Mouse (Mus musculus) MEL (cell line): ENCODE results near the gene Eif2ak4. TPM values are rescaled to one million over a fixed set of nuclear protein-coding genes. Genes with fewer than 3 reads are reported as not detected.
A peak's percentile ranks its signal among the peaks of the same experiment; 100 is the strongest.

Experiments used
- DNase-seq: peaks from one replicate; pipeline ENCODE4 v3.0.0; 2011; ENCODE audit warnings: low read depth, low spot score
- H3K27ac ChIP-seq: 2 replicates; pipeline ENCODE4 v1.5.1; 2012; ENCODE audit warnings: low read depth, mild to moderate bottlenecking, control low read depth, low read length, moderate library complexity; ENCODE audit not compliant: control insufficient read depth
- H3K27me3 ChIP-seq, 2 experiments: fragments of 150-350 bp in 1 of 2; sonication (generic) in 1 of 2; 2 replicates each; pipeline ENCODE4 v1.6.1; 2012; ENCODE audit warnings: low read length in 2 of 2, mild to moderate bottlenecking in 2 of 2, improper control_type of control experiment in 1 of 2, moderate library complexity in 1 of 2; ENCODE audit not compliant: insufficient read depth in 2 of 2, control insufficient read depth in 1 of 2
- H3K36me3 ChIP-seq, 2 experiments: 2 replicates each; pipeline ENCODE4 v1.6.1; 2012 to 2014; ENCODE audit warnings: low read length in 2 of 2, improper control_type of control experiment in 1 of 2, inconsistent platforms in 1 of 2, mild to moderate bottlenecking in 1 of 2; ENCODE audit not compliant: insufficient read depth in 2 of 2, control insufficient read depth in 1 of 2
- H3K4me1 ChIP-seq, 2 experiments: fragments of 150-350 bp in 1 of 2; sonication (generic) in 1 of 2; 2 replicates each; pipeline ENCODE4 v1.6.1; 2012; ENCODE audit warnings: low read length in 2 of 2, improper control_type of control experiment in 1 of 2, mild to moderate bottlenecking in 1 of 2; ENCODE audit not compliant: insufficient read depth in 2 of 2, control insufficient read depth in 1 of 2
- H3K4me3 ChIP-seq, 2 experiments: fragments of 150-350 bp in 1 of 2; sonication (generic) in 1 of 2; 2 replicates each; pipeline ENCODE4 v1.5.1; 2012; ENCODE audit warnings: low read depth in 2 of 2, low read length in 2 of 2, mild to moderate bottlenecking in 2 of 2, moderate library complexity in 2 of 2, control low read depth in 1 of 2, improper control_type of control experiment in 1 of 2; ENCODE audit not compliant: control insufficient read depth in 1 of 2, insufficient read depth in 1 of 2
- H3K79me2 ChIP-seq: 2 replicates; pipeline ENCODE4 v1.6.1; 2012; ENCODE audit warnings: mild to moderate bottlenecking, low read length, moderate library complexity; ENCODE audit not compliant: control insufficient read depth, poor library complexity, insufficient read depth
- H3K9ac ChIP-seq: 2 replicates; pipeline ENCODE4 v1.6.1; 2012; ENCODE audit warnings: low read depth, mild to moderate bottlenecking, control low read depth, low read length, moderate library complexity; ENCODE audit not compliant: control insufficient read depth, poor library complexity, severe bottlenecking
- H3K9me3 ChIP-seq: fragments of 150-350 bp; sonication (generic); replicated peaks from 2 replicates; pipeline ENCODE4 v1.6.1; 2012; ENCODE audit warnings: mild to moderate bottlenecking, low read length, improper control_type of control experiment, moderate library complexity; ENCODE audit not compliant: insufficient read depth
- BHLHE40 ChIP-seq: IDR thresholded peaks from 2 replicates; pipeline ENCODE4 v1.6.1; 2012; ENCODE audit warnings: low read depth, mild to moderate bottlenecking, inconsistent platforms, low read length, improper control_type of control experiment, borderline replicate concordance
- CHD1 ChIP-seq: IDR thresholded peaks from 2 replicates; pipeline ENCODE4 v1.6.1; 2012; ENCODE audit warnings: low read depth, mild to moderate bottlenecking, inconsistent platforms, low read length, improper control_type of control experiment
- CTCF ChIP-seq, 3 experiments: IDR thresholded peaks in 2 of 3; conservative IDR thresholded peaks in 1 of 3; 2 replicates each; pipeline ENCODE4 v1.5.1; 2011 to 2012; ENCODE audit warnings: low read length in 3 of 3, low read depth in 2 of 3, mild to moderate bottlenecking in 2 of 3, improper control_type of control experiment in 1 of 3, inconsistent platforms in 1 of 3, mixed read lengths in 1 of 3, moderate library complexity in 1 of 3; ENCODE audit not compliant: control insufficient read depth in 1 of 3, insufficient read depth in 1 of 3, poor library complexity in 1 of 3, severe bottlenecking in 1 of 3
- EP300 ChIP-seq, 2 experiments: IDR thresholded peaks; 2 replicates each; pipeline ENCODE4 v1.6.1; 2011; ENCODE audit warnings: improper control_type of control experiment in 2 of 2, low read length in 2 of 2, low read depth in 1 of 2, mild to moderate bottlenecking in 1 of 2
- ETS1 ChIP-seq: IDR thresholded peaks from 2 replicates; pipeline ENCODE4 v1.6.1; 2012; ENCODE audit warnings: low read depth, mild to moderate bottlenecking, inconsistent platforms, low read length, improper control_type of control experiment, moderate library complexity
- GABPA ChIP-seq: IDR thresholded peaks from 2 replicates; pipeline ENCODE4 v1.6.1; 2012; ENCODE audit warnings: low read depth, mild to moderate bottlenecking, inconsistent platforms, low read length, improper control_type of control experiment, moderate library complexity
- HCFC1 ChIP-seq: IDR thresholded peaks from 2 replicates; pipeline ENCODE4 v1.6.1; 2012; ENCODE audit warnings: low read depth, mild to moderate bottlenecking, inconsistent platforms, low read length, improper control_type of control experiment, moderate library complexity
- KAT2A ChIP-seq: conservative IDR thresholded peaks from 2 replicates; pipeline ENCODE4 v1.6.1; 2012; ENCODE audit warnings: low read depth, low read length, improper control_type of control experiment, inconsistent platforms
- MAFK ChIP-seq: IDR thresholded peaks from 2 replicates; pipeline ENCODE4 v1.6.1; 2011; ENCODE audit warnings: low read depth, mild to moderate bottlenecking, low read length, improper control_type of control experiment, borderline replicate concordance
- MAX ChIP-seq: IDR thresholded peaks from 2 replicates; pipeline ENCODE4 v1.6.1; 2011; ENCODE audit warnings: low read length, improper control_type of control experiment
- MAZ ChIP-seq: IDR thresholded peaks from 2 replicates; pipeline ENCODE4 v1.6.1; 2012; ENCODE audit warnings: low read depth, mild to moderate bottlenecking, inconsistent platforms, low read length, improper control_type of control experiment
- MEF2A ChIP-seq: IDR thresholded peaks from 2 replicates; pipeline ENCODE4 v1.6.1; 2014; ENCODE audit warnings: low read depth, mild to moderate bottlenecking, inconsistent platforms, low read length, improper control_type of control experiment; ENCODE audit not compliant: poor library complexity, insufficient replicate concordance, severe bottlenecking; ENCODE audit errors: extremely low read depth
- MYB ChIP-seq: IDR thresholded peaks from 2 replicates; pipeline ENCODE4 v1.6.1; 2011; ENCODE audit warnings: mild to moderate bottlenecking, low read depth, low read length, improper control_type of control experiment
- NELFE ChIP-seq: IDR thresholded peaks from 2 replicates; pipeline ENCODE4 v1.6.1; 2011; ENCODE audit warnings: low read depth, low read length, improper control_type of control experiment
- POLR2A ChIP-seq, 2 experiments: IDR thresholded peaks; 2 replicates each; pipeline ENCODE4 v1.6.1; 2011 to 2012; ENCODE audit warnings: low read length in 2 of 2, mild to moderate bottlenecking in 2 of 2, control low read depth in 1 of 2, improper control_type of control experiment in 1 of 2, low read depth in 1 of 2, moderate library complexity in 1 of 2; ENCODE audit not compliant: control insufficient read depth in 1 of 2, insufficient read depth in 1 of 2, poor library complexity in 1 of 2
- POLR2AphosphoS2 ChIP-seq: IDR thresholded peaks from 2 replicates; pipeline ENCODE4 v1.6.1; 2011; ENCODE audit warnings: low read length, improper control_type of control experiment
- RAD21 ChIP-seq: IDR thresholded peaks from 2 replicates; pipeline ENCODE4 v1.6.1; 2011; ENCODE audit warnings: mild to moderate bottlenecking, low read depth, low read length, improper control_type of control experiment
- RCOR1 ChIP-seq: IDR thresholded peaks from 2 replicates; pipeline ENCODE4 v1.6.1; 2012; ENCODE audit warnings: low read depth, mild to moderate bottlenecking, inconsistent platforms, low read length, improper control_type of control experiment
- SIN3A ChIP-seq: IDR thresholded peaks from 2 replicates; pipeline ENCODE4 v1.6.1; 2012; ENCODE audit warnings: low read length, improper control_type of control experiment, inconsistent platforms
- SMC3 ChIP-seq: IDR thresholded peaks from 2 replicates; pipeline ENCODE4 v1.6.1; 2011; ENCODE audit warnings: low read depth, low read length, improper control_type of control experiment
- TAL1 ChIP-seq: IDR thresholded peaks from 2 replicates; pipeline ENCODE4 v1.6.1; 2012; ENCODE audit warnings: mild to moderate bottlenecking, inconsistent platforms, low read length, moderate library complexity, mixed read lengths
- TCF12 ChIP-seq: IDR thresholded peaks from 2 replicates; pipeline ENCODE4 v1.6.1; 2014; ENCODE audit warnings: low read depth, mild to moderate bottlenecking, inconsistent platforms, low read length, improper control_type of control experiment, moderate library complexity
- UBTF ChIP-seq: IDR thresholded peaks from 2 replicates; pipeline ENCODE4 v1.6.1; 2012; ENCODE audit warnings: low read depth, mild to moderate bottlenecking, inconsistent platforms, low read length, improper control_type of control experiment, moderate library complexity, borderline replicate concordance; ENCODE audit not compliant: insufficient read depth
- USF1 ChIP-seq: IDR thresholded peaks from 2 replicates; pipeline ENCODE4 v1.6.1; 2014; ENCODE audit warnings: low read depth, mild to moderate bottlenecking, inconsistent platforms, low read length, improper control_type of control experiment, moderate library complexity
- ZC3H11A ChIP-seq: IDR thresholded peaks from 2 replicates; pipeline ENCODE4 v1.6.1; 2012; ENCODE audit warnings: low read depth, mild to moderate bottlenecking, inconsistent platforms, low read length, improper control_type of control experiment
- polyA plus RNA-seq, 2 experiments: library from polyadenylated mRNA; stranded (reverse) in 1 of 2; unstranded in 1 of 2; fragments of >175 nt in 1 of 2; fragments of >200 nt in 1 of 2; gene quantifications; 2 replicates each; pipeline versions ENCODE4 v1.2.1 to v1.2.4; 2012; ENCODE audit warnings: low replicate concordance in 2 of 2, low read depth in 1 of 2; ENCODE audit not compliant: insufficient read length in 2 of 2, insufficient read depth in 1 of 2, missing spikeins in 1 of 2
- total RNA-seq: library from RNA; depleted of rRNA; stranded (reverse); fragments of 300-350 nt; gene quantifications from 2 replicates; pipeline ENCODE4 v1.2.3, GENCODE M21; 2012

Eif2ak4 gene
- total and polyA plus RNA-seq, 3 experiments: 13.2 to 15.5 TPM; not detected in 1

- Histone ChIP-seq H3K9ac (no peak overlapping the region), H3K9me3 (no peaks in the 10 kb centered on the region), H3K27ac (no peak overlapping the region), H3K36me3 (peaks cover 0 to 9% of the 10 kb centered on the region in 2 experiments; a peak in 2 of 4 replicates), H3K4me3 (no peak overlapping the region), H3K79me2 (no peaks in the 10 kb centered on the region), H3K4me1 (no peaks in the 10 kb centered on the region), H3K27me3 (no peaks in the 10 kb centered on the region)
- TF ChIP-seq POLR2A (IDR thresholded peaks at IDR 0.05; ENCODE audit: control insufficient read depth in 1 of 2, insufficient read depth in 1 of 2, low read depth in 1 of 2, low read length in 2 of 2, poor library complexity in 1 of 2): no peak
- no peak for TF ChIP-seq ETS1
- TF ChIP-seq CTCF (IDR thresholded peaks at IDR 0.05 in 2 of 3, conservative IDR thresholded peaks at IDR 0.05 in 1 of 3; ENCODE audit: control insufficient read depth in 1 of 3, insufficient read depth in 1 of 3, low read depth in 2 of 3, low read length in 3 of 3, poor library complexity in 1 of 3, severe bottlenecking in 1 of 3): no peak
- no peak for TF ChIP-seq EP300 (IDR thresholded peaks at IDR 0.05; ENCODE audit: low read depth in 1 of 2, low read length in 2 of 2)
- TF ChIP-seq RAD21: no peak
- no peak for TF ChIP-seq CHD1
- no peak for TF ChIP-seq UBTF
- no peak for DNase-seq
Observed at GRCm38 (mm10) chr2:118468354-118468753, 79.9 kb downstream of the Eif2ak4 start.

GRCm38 (mm10) chr2:118478833-118479549, 90.6 kb downstream of the Eif2ak4 start:
- H3K4me1 ChIP-seq: peaks cover 3 to 13% of the 10 kb centered on the region in 2 experiments
- H3K4me3 ChIP-seq: peak overlapping the region; percentile 78 to 88
- peak overlapping the region; percentile 62 for H3K27ac ChIP-seq
- peak overlapping the region; percentile 95 for H3K9ac ChIP-seq
- H3K27me3 ChIP-seq: no peaks in the 10 kb centered on the region
- H3K9me3 ChIP-seq: no peaks in the 10 kb centered on the region
- H3K79me2 ChIP-seq: peaks cover 18% of the 10 kb centered on the region
- DNase-seq: peak; percentile 45
- peaks cover 5 to 18% of the 10 kb centered on the region in 2 experiments for H3K36me3 ChIP-seq
- no peak for TF ChIP-seq BHLHE40
- TF ChIP-seq MAX: 0 out of 2 replicates have a peak, but pooled peaks have one; percentile 3

- Histone ChIP-seq H3K27ac (peak within 1 kb of the TSS; percentile 74), H3K27me3 (no peaks in the 10 kb centered on the region), H3K36me3 (peaks cover 5 to 16% of the 10 kb centered on the region in 2 experiments), H3K4me3 (peak within 1 kb of the TSS; percentile 78 to 88), H3K4me1 (peaks cover 3 to 13% of the 10 kb centered on the region in 2 experiments), H3K9ac (peak within 1 kb of the TSS; percentile 95), H3K9me3 (no peaks in the 10 kb centered on the region), H3K79me2 (peaks cover 18% of the 10 kb centered on the region)
- peak; percentile 97 for DNase-seq
- TF ChIP-seq MAFK (no peak), NELFE (peak; percentile 91), CHD1 (no peak), MYB (no peak), UBTF (no peak), MEF2A (no peak), SMC3 (no peak), RCOR1 (no peak), SIN3A (peak; percentile 74), ZC3H11A (no peak), MAZ (no peak), USF1 (no peak), BHLHE40 (no peak), HCFC1 (peak; percentile 82), EP300 (IDR thresholded peaks at IDR 0.05; ENCODE audit: low read depth in 1 of 2, low read length in 2 of 2) (no peak), TCF12 (peak; percentile 52), POLR2AphosphoS2 (peak; percentile 86), TAL1 (no peak), MAX (no peak), GABPA (no peak), KAT2A (no peak; the same call in 1 of the 2 replicates)
Observed at GRCm38 (mm10) chr2:118479550-118479909, 91.1 kb downstream of the Eif2ak4 start, which contains the start of gene Srp14. Gene Srp14 (minus strand): TSS chr2:118479711.
